Mouse (Mus musculus) embryonic fibroblast, embryonic 13.5 days (primary cell): ENCODE measurements around the gene Il1rl2.

Source experiments
- CTCF ChIP-seq: IDR thresholded peaks from 2 replicates; pipeline ENCODE4 v1.5.1; 2011; ENCODE audit warnings: mild to moderate bottlenecking, control low read depth, low read length, moderate library complexity, borderline replicate concordance; ENCODE audit not compliant: insufficient read depth
- POLR2A ChIP-seq: IDR thresholded peaks from 2 replicates; pipeline ENCODE4 v1.6.1; 2011; ENCODE audit warnings: low read depth, mild to moderate bottlenecking, control low read depth, low read length, moderate library complexity

DNA sequence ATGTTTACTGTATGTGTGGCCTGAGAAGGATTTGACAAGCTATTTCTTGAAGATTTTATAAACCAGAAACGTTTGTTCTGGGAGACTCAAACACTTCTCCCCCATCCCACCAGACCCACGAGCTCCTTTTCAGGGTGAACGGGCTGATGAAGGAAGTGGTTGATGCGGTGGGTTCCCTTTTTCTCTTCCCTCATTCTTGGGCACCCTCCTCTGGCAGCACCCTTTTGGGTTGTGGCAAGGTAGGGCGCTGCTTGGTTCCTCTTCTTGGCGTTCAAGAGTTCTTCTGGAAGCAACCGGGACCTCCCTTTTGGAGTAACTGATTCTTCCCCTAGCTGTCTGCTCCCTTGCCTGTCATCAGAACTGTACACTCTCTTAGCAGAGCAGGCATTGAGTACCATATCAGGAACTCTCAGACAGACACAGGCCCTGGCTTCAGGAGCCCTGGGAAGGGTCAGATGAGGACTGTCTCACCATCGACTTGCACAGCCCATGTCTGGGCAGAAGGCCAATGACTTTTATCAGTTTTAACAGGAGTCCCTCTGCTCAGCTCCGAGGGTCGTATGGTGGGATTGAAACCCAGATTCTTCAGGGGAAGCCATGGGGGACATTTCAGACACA lies 31.6 kb downstream of the Il1rl2 start:
- no peak for TF ChIP-seq POLR2A
- TF ChIP-seq CTCF, result no peak
